Mouse (Mus musculus) small intestine, adult 2 months (tissue): ENCODE results near the gene Isg20l2.

Experiments used
- CTCF ChIP-seq: fragments of 200-500 bp; IDR thresholded peaks from 2 replicates; pipeline ENCODE4 v1.5.1; 2012; ENCODE audit warnings: low read depth, mild to moderate bottlenecking, control low read depth, inconsistent platforms, low read length, moderate library complexity, mixed read lengths; ENCODE audit not compliant: insufficient replicate concordance, insufficient read length; ENCODE audit errors: extremely low read depth
- POLR2A ChIP-seq: fragments of 200-500 bp; IDR thresholded peaks from 2 replicates; pipeline ENCODE4 v1.6.1; 2012; ENCODE audit warnings: low read depth, mild to moderate bottlenecking, control low read depth, inconsistent platforms, low read length, moderate library complexity

- TF ChIP-seq CTCF, result no peak
- TF ChIP-seq POLR2A, result no peak
Measured at GRCm38 (mm10) chr3:87909874-87910273, 20.2 kb upstream of the Isg20l2 start.
